8 mouse cellular contexts compared by ENCODE assay signal in genomic region chr3:101603194-101603593, GRCm38 (mm10). TPM values are rescaled to one million over a fixed set of nuclear protein-coding genes. Genes with fewer than 3 reads are reported as not detected.
A peak's percentile ranks its signal among the peaks of the same experiment; 100 is the strongest.
DNase-seq lines count a peak whose midpoint lies in the region; ATAC-seq lines count a peak whose summit lies in the region.

No protein-coding gene starts in this region.

- H3K4me1 ChIP-seq in lung, embryonic 15.5 days = peaks cover 55% of the 10 kb centered on the region
- peaks cover 64% of the 10 kb centered on the region for H3K4me1 ChIP-seq in embryonic facial prominence, embryonic 15.5 days
- peaks cover 62% of the 10 kb centered on the region for H3K4me1 ChIP-seq in kidney, embryonic 15.5 days
- H3K4me1 ChIP-seq in neural tube, embryonic 15.5 days = peaks cover 67% of the 10 kb centered on the region

- DNase-seq in lung, adult 18-20 months = no peak
- DNase-seq in adrenal gland, postnatal 4 days (ENCODE audit: low spot score in 2 of 2) = no peak
- DNase-seq in spleen, adult 12 weeks (ENCODE audit: low spot score) = no peak
- no peak for DNase-seq in spleen, postnatal 10 days (ENCODE audit: low spot score in 2 of 2)

- peak overlapping the region; percentile 86 for H3K4me3 ChIP-seq in lung, embryonic 15.5 days
- peak overlapping the region; percentile 91 for H3K4me3 ChIP-seq in embryonic facial prominence, embryonic 15.5 days (replicated peaks)
- H3K4me3 ChIP-seq in kidney, embryonic 15.5 days (replicated peaks) = peak overlapping the region; percentile 84
- H3K4me3 ChIP-seq in neural tube, embryonic 15.5 days (replicated peaks) = peak overlapping the region; percentile 83

- 28% methylated on average over 7 of the region's 7 CpGs for WGBS in lung, embryonic 15.5 days
- 28% methylated on average over 7 of the region's 7 CpGs for WGBS in embryonic facial prominence, embryonic 15.5 days
- 25% methylated on average over 7 of the region's 7 CpGs for WGBS in kidney, embryonic 15.5 days
- WGBS in neural tube, embryonic 15.5 days = 25% methylated on average over 7 of the region's 7 CpGs

- H3K27ac ChIP-seq in lung, embryonic 15.5 days = peak overlapping the region; percentile 98; the same call in 1 of the 2 replicates
- H3K27ac ChIP-seq in embryonic facial prominence, embryonic 15.5 days (replicated peaks) = peak overlapping the region; percentile 96; the same call in 1 of the 2 replicates
- H3K27ac ChIP-seq in kidney, embryonic 15.5 days = peak overlapping the region; percentile 98
- H3K27ac ChIP-seq in neural tube, embryonic 15.5 days (replicated peaks) = peak overlapping the region; percentile 95

- peak overlapping the region; percentile 78 for H3K4me2 ChIP-seq in lung, embryonic 15.5 days
- H3K4me2 ChIP-seq in embryonic facial prominence, embryonic 15.5 days (replicated peaks) = peak overlapping the region; percentile 88
- peak overlapping the region; percentile 89 for H3K4me2 ChIP-seq in kidney, embryonic 15.5 days
- H3K4me2 ChIP-seq in neural tube, embryonic 15.5 days = peak overlapping the region; percentile 71

- H3K9ac ChIP-seq in lung, embryonic 15.5 days = peak overlapping the region; percentile 95
- peak overlapping the region; percentile 90 for H3K9ac ChIP-seq in embryonic facial prominence, embryonic 15.5 days
- peak overlapping the region; percentile 93 for H3K9ac ChIP-seq in kidney, embryonic 15.5 days
- peak overlapping the region; percentile 90 for H3K9ac ChIP-seq in neural tube, embryonic 15.5 days (replicated peaks)

- ATAC-seq in lung, embryonic 15.5 days (ENCODE audit: borderline replicate concordance, extremely low read depth, low FRiP score, low TSS enrichment) = no peak
- ATAC-seq in embryonic facial prominence, embryonic 15.5 days (ENCODE audit: insufficient number of reproducible peaks, low FRiP score, low TSS enrichment, low read depth) = no peak
- no peak for ATAC-seq in kidney, embryonic 15.5 days (replicated peaks; ENCODE audit: low FRiP score)
- ATAC-seq in neural tube, embryonic 15.5 days (ENCODE audit: low FRiP score) = no peak

- H3K9me3 ChIP-seq in lung, embryonic 15.5 days = no peaks in the 10 kb centered on the region
- H3K9me3 ChIP-seq in embryonic facial prominence, embryonic 15.5 days (replicated peaks) = no peaks in the 10 kb centered on the region
- no peaks in the 10 kb centered on the region for H3K9me3 ChIP-seq in kidney, embryonic 15.5 days (replicated peaks)
- no peaks in the 10 kb centered on the region for H3K9me3 ChIP-seq in neural tube, embryonic 15.5 days (replicated peaks)

- H3K36me3 ChIP-seq in lung, embryonic 15.5 days = no peaks in the 10 kb centered on the region
- no peaks in the 10 kb centered on the region for H3K36me3 ChIP-seq in embryonic facial prominence, embryonic 15.5 days
- no peaks in the 10 kb centered on the region for H3K36me3 ChIP-seq in kidney, embryonic 15.5 days
- H3K36me3 ChIP-seq in neural tube, embryonic 15.5 days = no peaks in the 10 kb centered on the region

- H3K27me3 ChIP-seq in lung, embryonic 15.5 days = no peaks in the 10 kb centered on the region
- no peaks in the 10 kb centered on the region for H3K27me3 ChIP-seq in embryonic facial prominence, embryonic 15.5 days
- H3K27me3 ChIP-seq in kidney, embryonic 15.5 days = 0 out of 2 replicates have a peak, but pooled peaks cover 4% of the 10 kb centered on the region
- H3K27me3 ChIP-seq in neural tube, embryonic 15.5 days (replicated peaks) = no peaks in the 10 kb centered on the region

RNA-seq across cellular contexts. Expression of gene Atp1a1, which starts 1.3 kb away (rescaled TPM):
- 99.7 and 117 TPM in 2 replicates for polyA plus RNA-seq in lung, embryonic 15.5 days (2015; fragmentation: Nextera tagmentation; extraction: Ambion mirVana)
- polyA plus RNA-seq in embryonic facial prominence, embryonic 15.5 days (2015; fragmentation: Nextera tagmentation; extraction: Ambion mirVana) = 116 and 123 TPM in 2 replicates
- 220 and 247 TPM in 2 replicates for polyA plus RNA-seq in kidney, embryonic 15.5 days (2015; fragmentation: Nextera tagmentation; extraction: Ambion mirVana)
- 77.2 and 88.7 TPM in 2 replicates for polyA plus RNA-seq in neural tube, embryonic 15.5 days (2015; fragmentation: Nextera tagmentation; extraction: Ambion mirVana)
- 100 to 1,000 TPM; 675 to 838 TPM for total RNA-seq in adrenal gland, postnatal 4 days (2021)
